Mouse (Mus musculus) ZHBTc4 (cell line): Measurements from ENCODE around the gene Fmnl1.

Source experiments
- DNase-seq: peaks from one replicate; pipeline ENCODE4 v3.0.0-alpha.2; 2011; ENCODE audit warnings: low read depth, low spot score

The Fmnl1 gene

GRCm38 (mm10) chr11:103160738-103161137 lies 10.2 kb upstream of the Fmnl1 start:
- no peak for DNase-seq

- DNase-seq: peak; percentile 92
These were observed 9.5 kb upstream of the Fmnl1 start for GRCm38 (mm10) chr11:103161449-103161848.

- DNase-seq: peak; percentile 76
These were observed 8.8 kb upstream of the Fmnl1 start for GRCm38 (mm10) chr11:103162132-103162531.

GRCm38 (mm10) chr11:103164391-103164790 lies 6.5 kb upstream of the Fmnl1 start:
- DNase-seq: peak; percentile 67

GRCm38 (mm10) chr11:103168690-103169390 lies 2.1 kb upstream of the Fmnl1 start:
- peak; percentile 81 for DNase-seq

GRCm38 (mm10) chr11:103169664-103170063 lies 1.2 kb upstream of the Fmnl1 start:
- no peak for DNase-seq

GRCm38 (mm10) chr11:103170111-103170493 lies 805 bp upstream of the Fmnl1 start:
- DNase-seq: no peak

GRCm38 (mm10) chr11:103171286-103171620 lies 346 bp downstream of the Fmnl1 start:
- DNase-seq: peak; percentile 62

- no peak for DNase-seq
These were observed 940 bp downstream of the Fmnl1 start for GRCm38 (mm10) chr11:103171703-103172391.

GRCm38 (mm10) chr11:103172392-103173040 lies 1.6 kb downstream of the Fmnl1 start:
- DNase-seq: no peak

GRCm38 (mm10) chr11:103173041-103173770 lies 2.3 kb downstream of the Fmnl1 start:
- no peak for DNase-seq

GRCm38 (mm10) chr11:103173771-103174344 lies 3.0 kb downstream of the Fmnl1 start:
- no peak for DNase-seq

- DNase-seq: no peak
These were observed 3.5 kb downstream of the Fmnl1 start for GRCm38 (mm10) chr11:103174411-103174832.

- peak; percentile 79 for DNase-seq
These were observed 4.0 kb downstream of the Fmnl1 start for GRCm38 (mm10) chr11:103174891-103175391.

GRCm38 (mm10) chr11:103175688-103176442 lies 5.0 kb downstream of the Fmnl1 start:
- DNase-seq: no peak

- DNase-seq: no peak
These were observed 5.6 kb downstream of the Fmnl1 start for GRCm38 (mm10) chr11:103176510-103176909.

- no peak for DNase-seq
These were observed 6.3 kb downstream of the Fmnl1 start for GRCm38 (mm10) chr11:103177216-103177615.

GRCm38 (mm10) chr11:103177815-103178485 lies 7.0 kb downstream of the Fmnl1 start:
- no peak for DNase-seq

GRCm38 (mm10) chr11:103178748-103179147 lies 7.8 kb downstream of the Fmnl1 start:
- no peak for DNase-seq

- DNase-seq: no peak
These were observed 9.5 kb downstream of the Fmnl1 start for GRCm38 (mm10) chr11:103180426-103180825.
